Mouse (Mus musculus) kidney, adult 2 months (tissue): ENCODE data around the gene Hoxa9.

Source experiments
- CTCF ChIP-seq: fragments of 200-500 bp; conservative IDR thresholded peaks from 2 replicates; pipeline ENCODE4 v1.5.1; 2011; ENCODE audit warnings: low read depth, mild to moderate bottlenecking, control low read depth, low read length, moderate library complexity, mixed read lengths; ENCODE audit not compliant: insufficient read depth, insufficient read length
- POLR2A ChIP-seq: fragments of 200-500 bp; IDR thresholded peaks from one replicate; pipeline ENCODE4 v1.6.1; 2011; ENCODE audit warnings: low read depth, low read length, control low read depth

DNA sequence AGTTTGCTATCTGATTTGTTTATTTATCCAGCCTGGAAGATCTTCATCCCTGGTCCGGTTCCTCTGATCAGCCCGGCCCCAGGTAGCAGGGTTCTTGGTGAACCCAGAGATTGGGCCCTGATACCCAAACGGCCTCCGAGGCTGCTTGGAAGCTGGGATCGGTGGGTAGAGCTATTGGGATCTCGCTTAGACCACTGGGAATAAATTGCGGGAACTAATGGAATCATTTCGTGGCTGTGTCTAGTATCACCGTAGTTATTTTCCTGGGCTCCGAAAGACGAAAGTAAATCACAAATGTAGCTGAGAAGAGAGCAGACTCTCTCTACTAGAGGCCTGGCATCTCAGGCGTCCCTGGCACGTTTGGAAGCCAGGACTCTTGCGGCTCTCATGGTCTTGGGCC, 25.7 kb downstream of the Hoxa9 start:
- no peak for TF ChIP-seq CTCF
- no peak for TF ChIP-seq POLR2A
